Mouse (Mus musculus) mesoderm, embryonic 11.5 days (tissue): Measurements from ENCODE around the gene Sparc.
"Not testable (repeated sequence)": the region's sequence is repeated elsewhere in the genome, so short reads cannot be mapped to it uniquely, and the experiment has no call there.

Source experiments
- DNase-seq: peaks from one replicate; pipeline ENCODE4 v3.0.0-alpha.2; 2012; ENCODE audit warnings: low read depth, low spot score

The Sparc gene

GRCm38 (mm10) chr11:55438031-55438430 is 15.0 kb upstream of the Sparc start:
- no peak for DNase-seq

- no peak for DNase-seq
Measured at GRCm38 (mm10) chr11:55436089-55436488, 13.1 kb upstream of the Sparc start.

GRCm38 (mm10) chr11:55432981-55433380 is 10.0 kb upstream of the Sparc start:
- DNase-seq = no peak

GRCm38 (mm10) chr11:55429973-55430372 is 7.0 kb upstream of the Sparc start:
- DNase-seq = no peak

- DNase-seq = peak; percentile 93
Measured at GRCm38 (mm10) chr11:55428186-55429012, 5.4 kb upstream of the Sparc start.

GRCm38 (mm10) chr11:55424746-55425360 is 1.9 kb upstream of the Sparc start:
- DNase-seq = no peak

GRCm38 (mm10) chr11:55423756-55424155 is 773 bp upstream of the Sparc start:
- DNase-seq = peak; percentile 84

GRCm38 (mm10) chr11:55419678-55420307 is 3.2 kb downstream of the Sparc start:
- peak; percentile 83 for DNase-seq

GRCm38 (mm10) chr11:55419296-55419677 is 3.7 kb downstream of the Sparc start:
- DNase-seq = no peak

- no peak for DNase-seq
Measured at GRCm38 (mm10) chr11:55418704-55419061, 4.3 kb downstream of the Sparc start.

GRCm38 (mm10) chr11:55417898-55418703 is 4.9 kb downstream of the Sparc start:
- peak; percentile 86 for DNase-seq

GRCm38 (mm10) chr11:55416609-55417265 is 6.2 kb downstream of the Sparc start:
- DNase-seq = no peak

GRCm38 (mm10) chr11:55415731-55416130 is 7.3 kb downstream of the Sparc start:
- not testable (repeated sequence) for DNase-seq

- no peak for DNase-seq
Measured at GRCm38 (mm10) chr11:55415036-55415704, 7.8 kb downstream of the Sparc start.

- DNase-seq = no peak
Measured at GRCm38 (mm10) chr11:55414314-55414713, 8.7 kb downstream of the Sparc start.

GRCm38 (mm10) chr11:55413416-55413796 is 9.6 kb downstream of the Sparc start:
- DNase-seq = no peak

- DNase-seq = no peak
Measured at GRCm38 (mm10) chr11:55412680-55413415, 10.1 kb downstream of the Sparc start.

- DNase-seq = no peak
Measured at GRCm38 (mm10) chr11:55412034-55412433, 10.9 kb downstream of the Sparc start.

GRCm38 (mm10) chr11:55410502-55410901 is 12.5 kb downstream of the Sparc start:
- DNase-seq = no peak

- no peak for DNase-seq
Measured at GRCm38 (mm10) chr11:55410005-55410404, 13.0 kb downstream of the Sparc start.
